Mouse (Mus musculus): ENCODE results near the gene Rad54l2. TPM values are rescaled to one million over a fixed set of nuclear protein-coding genes. Genes with fewer than 3 reads are reported as not detected.

Rad54l2 gene
- polyA plus RNA-seq, 1 experiment from 2014 or later, result 6.2 TPM

GRCm38 (mm10) chr9:106664856-106665255 lies 124.1 kb downstream of the Rad54l2 start:
- peak; percentile 52; the same call in 1 of the 2 replicates for ATAC-seq (ENCODE audit: low read depth)
- H3K9ac ChIP-seq, result peak overlapping the region; percentile 31; the same call in 1 of the 2 replicates
- 47% methylated on average over 6 of the region's 6 CpGs for WGBS

GRCm38 (mm10) chr9:106664433-106664832 lies 124.6 kb downstream of the Rad54l2 start:
- Histone ChIP-seq H3K9ac (peak overlapping the region; percentile 31; the same call in 1 of the 2 replicates), H3K4me3 (no peak overlapping the region), H3K4me2 (peak overlapping the region; percentile 11; the same call in 1 of the 2 replicates), H3K4me1 (replicated peaks) (peaks cover 25% of the 10 kb centered on the region), H3K27ac (replicated peaks) (peak overlapping the region; percentile 74), H3K9me3 (no peaks in the 10 kb centered on the region), H3K36me3 (peaks cover 49% of the 10 kb centered on the region), H3K27me3 (no peaks in the 10 kb centered on the region)
- 21% methylated on average over 4 of the region's 4 CpGs for WGBS
- ATAC-seq (ENCODE audit: low read depth), result peak; percentile 73

More at GRCm38 (mm10) chr9:106664856-106665255, 124.1 kb downstream of the Rad54l2 start:
- no peak overlapping the region for H3K4me3 ChIP-seq
- H3K4me1 ChIP-seq (replicated peaks), result peaks cover 25% of the 10 kb centered on the region
- H3K4me2 ChIP-seq, result peak overlapping the region; percentile 11; the same call in 1 of the 2 replicates
- peak overlapping the region; percentile 74 for H3K27ac ChIP-seq (replicated peaks)
- no peaks in the 10 kb centered on the region for H3K9me3 ChIP-seq
- peaks cover 48% of the 10 kb centered on the region for H3K36me3 ChIP-seq
- no peaks in the 10 kb centered on the region for H3K27me3 ChIP-seq

- no peak overlapping the region for H3K27ac ChIP-seq (replicated peaks)
- peaks cover 25% of the 10 kb centered on the region for H3K4me1 ChIP-seq (replicated peaks)
- no peaks in the 10 kb centered on the region for H3K9me3 ChIP-seq
- peaks cover 52% of the 10 kb centered on the region for H3K36me3 ChIP-seq
- H3K9ac ChIP-seq, result no peak overlapping the region
- H3K27me3 ChIP-seq, result no peaks in the 10 kb centered on the region
- H3K4me3 ChIP-seq, result no peak overlapping the region
- WGBS, result 72% methylated on average over 6 of the region's 6 CpGs
- no peak overlapping the region for H3K4me2 ChIP-seq
- no peak for ATAC-seq (ENCODE audit: low read depth)
Measured at GRCm38 (mm10) chr9:106663200-106663599, 125.8 kb downstream of the Rad54l2 start.

GRCm38 (mm10) chr9:106659935-106660334 lies 129.1 kb downstream of the Rad54l2 start:
- H3K9me3 ChIP-seq, result no peaks in the 10 kb centered on the region
- no peak overlapping the region for H3K9ac ChIP-seq
- H3K36me3 ChIP-seq, result peaks cover 44% of the 10 kb centered on the region
- no peak overlapping the region for H3K4me3 ChIP-seq
- 85% methylated on average over 1 of the region's 1 CpGs for WGBS
- H3K4me1 ChIP-seq (replicated peaks), result peaks cover 39% of the 10 kb centered on the region
- peaks cover 8% of the 10 kb centered on the region for H3K27me3 ChIP-seq
- no peak overlapping the region for H3K27ac ChIP-seq (replicated peaks)
- no peak overlapping the region for H3K4me2 ChIP-seq
- no peak for ATAC-seq (ENCODE audit: low read depth)

GRCm38 (mm10) chr9:106659441-106659840 lies 129.6 kb downstream of the Rad54l2 start:
- H3K4me3 ChIP-seq, result no peak overlapping the region
- peaks cover 13% of the 10 kb centered on the region for H3K27me3 ChIP-seq
- H3K9ac ChIP-seq, result no peak overlapping the region
- 35% methylated on average over 7 of the region's 7 CpGs for WGBS
- H3K4me1 ChIP-seq (replicated peaks), result peaks cover 35% of the 10 kb centered on the region
- H3K27ac ChIP-seq (replicated peaks), result no peak overlapping the region
- no peaks in the 10 kb centered on the region for H3K9me3 ChIP-seq
- no peak for ATAC-seq (ENCODE audit: low read depth)
- no peak overlapping the region for H3K4me2 ChIP-seq
- H3K36me3 ChIP-seq, result peaks cover 44% of the 10 kb centered on the region

- peaks cover 44% of the 10 kb centered on the region for H3K36me3 ChIP-seq
- no peaks in the 10 kb centered on the region for H3K9me3 ChIP-seq
- peaks cover 23% of the 10 kb centered on the region for H3K27me3 ChIP-seq
- WGBS, result 36% methylated on average over 5 of the region's 5 CpGs
- H3K4me2 ChIP-seq, result no peak overlapping the region
- ATAC-seq (ENCODE audit: low read depth), result no peak
- peaks cover 28% of the 10 kb centered on the region for H3K4me1 ChIP-seq (replicated peaks)
- H3K4me3 ChIP-seq, result no peak overlapping the region
- no peak overlapping the region for H3K27ac ChIP-seq (replicated peaks)
- no peak overlapping the region for H3K9ac ChIP-seq
Measured at GRCm38 (mm10) chr9:106657592-106657991, 131.4 kb downstream of the Rad54l2 start.

- H3K4me2 ChIP-seq, result peak overlapping the region; percentile 84; the same call in 1 of the 2 replicates
- H3K9ac ChIP-seq, result no peak overlapping the region
- peaks cover 36% of the 10 kb centered on the region for H3K36me3 ChIP-seq
- peaks cover 28% of the 10 kb centered on the region for H3K4me1 ChIP-seq (replicated peaks)
- H3K27ac ChIP-seq (replicated peaks), result no peak overlapping the region
- peaks cover 23% of the 10 kb centered on the region for H3K27me3 ChIP-seq
- 37% methylated on average over 5 of the region's 5 CpGs for WGBS
- no peak overlapping the region for H3K4me3 ChIP-seq
- no peaks in the 10 kb centered on the region for H3K9me3 ChIP-seq
- no peak for ATAC-seq (ENCODE audit: low read depth)
Measured at GRCm38 (mm10) chr9:106656820-106657219, 132.2 kb downstream of the Rad54l2 start.

- H3K9ac ChIP-seq, result peak within 1 kb of the TSS; percentile 75
- ATAC-seq (ENCODE audit: low read depth), result peak; percentile 71
- no peaks in the 10 kb centered on the region for H3K9me3 ChIP-seq
- no peak within 1 kb of the TSS for H3K27ac ChIP-seq (replicated peaks)
- H3K27me3 ChIP-seq, result peaks cover 23% of the 10 kb centered on the region
- peaks cover 29% of the 10 kb centered on the region for H3K36me3 ChIP-seq
- peak within 1 kb of the TSS; percentile 48 for H3K4me3 ChIP-seq
- H3K4me1 ChIP-seq (replicated peaks), result peaks cover 28% of the 10 kb centered on the region
- WGBS, result 1% methylated on average over 42 of the region's 44 CpGs
- peak within 1 kb of the TSS; percentile 84 for H3K4me2 ChIP-seq
Measured at GRCm38 (mm10) chr9:106655884-106656720, 132.9 kb downstream of the Rad54l2 start, which contains the start of gene Grm2. TSS of gene Grm2 (minus strand) at chr9:106656082.

GRCm38 (mm10) chr9:106652720-106653119 lies 136.3 kb downstream of the Rad54l2 start:
- WGBS, result 74% methylated on average over 1 of the region's 1 CpGs
- Histone ChIP-seq H3K9me3 (no peaks in the 10 kb centered on the region), H3K4me3 (no peak overlapping the region)

GRCm38 (mm10) chr9:106647226-106647625 lies 141.8 kb downstream of the Rad54l2 start:
- Histone ChIP-seq H3K36me3 (no peaks in the 10 kb centered on the region), H3K27me3 (no peaks in the 10 kb centered on the region), H3K27ac (replicated peaks) (no peak overlapping the region), H3K4me1 (replicated peaks) (no peaks in the 10 kb centered on the region), H3K4me2 (no peak overlapping the region), H3K9ac (no peak overlapping the region), H3K4me3 (no peak overlapping the region), H3K9me3 (no peaks in the 10 kb centered on the region)
- WGBS, result 79% methylated on average over 27 of the region's 27 CpGs
- no peak for ATAC-seq (ENCODE audit: low read depth)

More at GRCm38 (mm10) chr9:106652720-106653119, 136.3 kb downstream of the Rad54l2 start:
- ATAC-seq (ENCODE audit: low read depth), result no peak
- H3K36me3 ChIP-seq, result no peaks in the 10 kb centered on the region
- H3K4me2 ChIP-seq, result no peak overlapping the region
- peaks cover 23% of the 10 kb centered on the region for H3K27me3 ChIP-seq
- no peak overlapping the region for H3K27ac ChIP-seq (replicated peaks)
- H3K9ac ChIP-seq, result no peak overlapping the region
- H3K4me1 ChIP-seq (replicated peaks), result peaks cover 27% of the 10 kb centered on the region

GRCm38 (mm10) chr9:106645684-106646271 lies 143.2 kb downstream of the Rad54l2 start:
- Histone ChIP-seq H3K9ac (no peak overlapping the region), H3K27ac (replicated peaks) (no peak overlapping the region), H3K36me3 (no peaks in the 10 kb centered on the region), H3K27me3 (no peaks in the 10 kb centered on the region), H3K9me3 (no peaks in the 10 kb centered on the region), H3K4me1 (replicated peaks) (no peaks in the 10 kb centered on the region), H3K4me3 (no peak overlapping the region), H3K4me2 (no peak overlapping the region)
- 72% methylated on average over 9 of the region's 9 CpGs for WGBS
- ATAC-seq (ENCODE audit: low read depth), result no peak

GRCm38 (mm10) chr9:106643787-106644186 lies 145.2 kb downstream of the Rad54l2 start:
- ATAC-seq (ENCODE audit: low read depth), result no peak
- 64% methylated on average over 6 of the region's 6 CpGs for WGBS

More at GRCm38 (mm10) chr9:106643787-106644186, 145.2 kb downstream of the Rad54l2 start:
- Histone ChIP-seq H3K4me2 (no peak overlapping the region), H3K36me3 (no peaks in the 10 kb centered on the region), H3K27ac (replicated peaks) (no peak overlapping the region), H3K9me3 (no peaks in the 10 kb centered on the region), H3K4me1 (replicated peaks) (no peaks in the 10 kb centered on the region), H3K27me3 (no peaks in the 10 kb centered on the region), H3K4me3 (no peak overlapping the region), H3K9ac (no peak overlapping the region)

Data from neural tube, embryonic 13.5 days (tissue).